Mouse (Mus musculus) kidney, postnatal 25 days (tissue): ENCODE results near the gene Rabgap1l.

Source experiments
- DNase-seq, 2 experiments: peaks; one replicate each; pipeline ENCODE4 v3.0.0; 2021; ENCODE audit warnings: mixed read lengths in 2 of 2

The Rabgap1l gene

GRCm38 (mm10) chr1:160273133-160273743 is 519.8 kb downstream of the Rabgap1l start:
- no peak for DNase-seq

- no peak for DNase-seq
Observed at GRCm38 (mm10) chr1:160271282-160271967, 521.6 kb downstream of the Rabgap1l start.

GRCm38 (mm10) chr1:160268322-160268721 is 524.7 kb downstream of the Rabgap1l start:
- no peak for DNase-seq

GRCm38 (mm10) chr1:160263630-160264346 is 529.2 kb downstream of the Rabgap1l start:
- peak; percentile 8 to 27 for DNase-seq

- no peak for DNase-seq
Observed at GRCm38 (mm10) chr1:160263053-160263452, 530.0 kb downstream of the Rabgap1l start.

GRCm38 (mm10) chr1:160262415-160262814 is 530.6 kb downstream of the Rabgap1l start:
- DNase-seq: no peak

GRCm38 (mm10) chr1:160261849-160262248 is 531.2 kb downstream of the Rabgap1l start:
- DNase-seq: no peak

GRCm38 (mm10) chr1:160260605-160261004 is 532.4 kb downstream of the Rabgap1l start:
- DNase-seq: no peak

- DNase-seq: peak; percentile 30 to 43
Observed at GRCm38 (mm10) chr1:160259884-160260283, 533.1 kb downstream of the Rabgap1l start.

GRCm38 (mm10) chr1:160253108-160253507 is 539.9 kb downstream of the Rabgap1l start:
- DNase-seq: no peak

GRCm38 (mm10) chr1:160251388-160252007 is 541.5 kb downstream of the Rabgap1l start:
- DNase-seq: no peak

- DNase-seq: no peak
Observed at GRCm38 (mm10) chr1:160250782-160251181, 542.2 kb downstream of the Rabgap1l start.

GRCm38 (mm10) chr1:160249786-160250185 is 543.2 kb downstream of the Rabgap1l start:
- DNase-seq: no peak

GRCm38 (mm10) chr1:160247473-160247872 is 545.5 kb downstream of the Rabgap1l start:
- no peak for DNase-seq

GRCm38 (mm10) chr1:160246844-160247243 is 546.2 kb downstream of the Rabgap1l start:
- DNase-seq: no peak

GRCm38 (mm10) chr1:160245954-160246353 is 547.1 kb downstream of the Rabgap1l start:
- no peak for DNase-seq

- DNase-seq: no peak
Observed at GRCm38 (mm10) chr1:160244689-160245088, 548.3 kb downstream of the Rabgap1l start.

GRCm38 (mm10) chr1:160240091-160240490 is 552.9 kb downstream of the Rabgap1l start:
- DNase-seq: no peak

GRCm38 (mm10) chr1:160238852-160239443 is 554.1 kb downstream of the Rabgap1l start:
- DNase-seq: no peak

GRCm38 (mm10) chr1:160237981-160238380 is 555.0 kb downstream of the Rabgap1l start:
- DNase-seq: no peak

- DNase-seq: no peak
Observed at GRCm38 (mm10) chr1:160233921-160234320, 559.1 kb downstream of the Rabgap1l start.

- no peak for DNase-seq
Observed at GRCm38 (mm10) chr1:160232113-160232512, 560.9 kb downstream of the Rabgap1l start.

- peak in 1 of 2 experiments; percentile 63 for DNase-seq
Observed at GRCm38 (mm10) chr1:160231013-160231412, 562.0 kb downstream of the Rabgap1l start.
